Mouse (Mus musculus): ENCODE measurements around the gene Gm10842. TPM values are rescaled to one million over a fixed set of nuclear protein-coding genes. Genes with fewer than 3 reads are reported as not detected.

The Gm10842 gene
- total and polyA plus RNA-seq, 3 experiments = not detected

DNA sequence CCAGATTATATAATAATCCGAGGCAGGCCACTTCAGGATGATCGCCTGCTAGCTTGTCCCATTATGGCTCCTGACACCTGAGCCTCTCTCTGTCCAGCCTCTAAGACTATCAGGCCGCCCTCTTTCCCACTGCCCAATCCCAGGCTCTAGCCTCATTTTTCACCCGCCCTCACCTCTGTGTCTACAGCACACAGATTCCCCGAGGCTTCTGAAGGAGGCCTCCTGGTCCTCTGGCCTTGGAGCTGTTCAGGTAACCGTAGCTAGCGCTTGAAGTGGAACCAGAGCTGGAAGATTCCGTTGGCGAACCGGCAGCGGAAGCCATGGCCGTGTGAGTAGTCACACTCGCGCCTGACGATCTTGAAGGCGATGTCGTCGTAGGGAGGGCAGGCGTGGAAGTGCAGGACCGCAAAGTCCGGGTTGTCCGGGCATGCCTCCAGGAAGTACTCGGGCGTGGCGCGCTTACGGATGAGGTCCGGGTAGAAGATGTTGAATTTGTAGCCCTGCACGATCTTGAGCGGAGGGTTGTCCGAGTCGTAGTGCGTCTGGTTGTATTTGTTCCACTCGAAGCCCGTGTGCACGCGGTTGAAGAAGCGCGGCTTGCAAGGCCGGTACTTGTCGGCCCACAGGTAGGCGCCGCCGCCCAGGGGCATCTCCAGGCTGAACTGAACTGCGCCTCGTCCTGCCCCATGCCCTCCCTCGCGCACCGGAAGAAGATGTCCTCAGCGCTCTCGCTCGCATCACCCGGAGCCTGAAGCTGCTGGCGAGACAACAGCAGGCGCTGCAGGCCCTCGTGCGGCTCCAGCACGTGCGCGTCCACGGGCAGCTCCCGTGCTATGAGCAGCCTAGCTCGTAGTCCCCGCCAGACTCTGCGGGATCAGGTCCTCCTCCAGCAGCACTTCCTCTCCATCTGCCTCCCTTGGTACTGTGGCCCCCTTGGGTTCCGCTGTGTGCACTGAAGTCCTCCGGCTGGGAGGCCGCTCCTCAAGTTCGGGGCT is 18.1 kb downstream of the Gm10842 start:
- Histone ChIP-seq H3K4me2 (ENCODE audit: insufficient read depth, low read depth, poor library complexity, severe bottlenecking) (no peak overlapping the region), H3K27me3 (replicated peaks) (peaks cover 1% of the 10 kb centered on the region), H3K27ac (ENCODE audit: insufficient read depth, low read depth) (no peak overlapping the region), H3K9ac (ENCODE audit: insufficient read depth, low read depth) (no peak overlapping the region), H3K4me3 (replicated peaks in 1 of 3; ENCODE audit: low read depth in 2 of 3, low read length in 2 of 3, poor library complexity in 1 of 3) (no peak overlapping the region), H3K36me3 (replicated peaks in 1 of 2; ENCODE audit: control insufficient read depth in 1 of 2, insufficient read depth in 1 of 2, low read length in 1 of 2) (no peaks in the 10 kb centered on the region), H3K9me3 (replicated peaks; ENCODE audit: low read length) (peaks cover 13% of the 10 kb centered on the region), H3K79me2 (replicated peaks; ENCODE audit: control insufficient read depth, extremely low read depth, insufficient read depth, poor library complexity, severe bottlenecking) (no peaks in the 10 kb centered on the region), H3K4me1 (ENCODE audit: control insufficient read depth in 1 of 2, insufficient read depth in 2 of 2) (peaks cover 0 to 3% of the 10 kb centered on the region in 2 experiments; a peak in 1 of 4 replicates)
- dilution Hi-C loops (cut with MboI; ENCODE audit: extremely low pct_ligation_motif_present, extremely low pct_unique_long_range_greater_than_20kb, low sequenced_read_pairs) (no loop called here), in situ Hi-C loops (cut with MboI; ENCODE audit: low pct_ligation_motif_present, low pct_unique_long_range_greater_than_20kb, low sequenced_read_pairs) (no loop called here)
- TF ChIP-seq HCFC1 (IDR thresholded peaks at IDR 0.05; ENCODE audit: low read depth, low read length) (no peak), JUN (IDR thresholded peaks at IDR 0.05; ENCODE audit: insufficient read depth, low read depth, low read length) (no peak), POLR2A (IDR thresholded peaks at IDR 0.05; ENCODE audit: low read depth, low read length) (no peak), TBP (conservative IDR thresholded peaks at IDR 0.05; ENCODE audit: low read depth, low read length) (no peak), MAX (IDR thresholded peaks at IDR 0.05; ENCODE audit: low read length) (no peak), CHD1 (IDR thresholded peaks at IDR 0.05; ENCODE audit: low read depth, low read length) (no peak), MAZ (IDR thresholded peaks at IDR 0.05; ENCODE audit: low read depth, low read length) (no peak), USF1 (IDR thresholded peaks at IDR 0.05; ENCODE audit: low read depth, low read length) (no peak), IRF4 (IDR thresholded peaks at IDR 0.05; ENCODE audit: low read depth, low read length) (no peak), ELF1 (IDR thresholded peaks at IDR 0.05; ENCODE audit: low read depth, low read length) (no peak), PAX5 (IDR thresholded peaks at IDR 0.05; ENCODE audit: low read length) (no peak), ZKSCAN1 (IDR thresholded peaks at IDR 0.05; ENCODE audit: borderline replicate concordance, low read depth, low read length) (no peak), MAFK (IDR thresholded peaks at IDR 0.05; ENCODE audit: insufficient replicate concordance, low read length) (no peak), MYC (IDR thresholded peaks at IDR 0.05; ENCODE audit: low read depth, low read length) (no peak)
- no peak for DNase-seq (ENCODE audit: extremely low read depth)

DNA sequence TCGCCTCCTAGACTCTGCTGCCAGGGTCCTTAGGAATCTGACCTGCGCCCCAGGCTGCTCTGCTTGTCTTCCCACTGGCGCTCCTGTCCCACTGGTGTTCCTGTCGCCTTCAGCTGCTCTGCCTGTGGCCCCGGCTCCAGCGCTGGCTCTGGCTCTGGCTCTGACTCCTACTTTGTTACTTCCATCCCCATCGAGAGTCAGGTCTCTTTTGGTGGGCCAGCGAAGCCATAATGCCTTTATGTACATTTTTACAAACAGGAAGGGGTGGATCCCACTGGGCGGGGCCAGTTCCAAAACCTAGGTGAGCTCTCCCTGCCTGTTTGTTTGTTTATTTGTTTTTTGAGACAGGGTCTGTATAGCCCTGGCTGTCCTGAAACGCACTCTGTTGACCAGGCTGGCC is 20.1 kb downstream of the Gm10842 start:
- dilution Hi-C loops (cut with MboI; ENCODE audit: extremely low pct_ligation_motif_present, extremely low pct_unique_long_range_greater_than_20kb, low sequenced_read_pairs) = no loop called here
- no peak overlapping the region for H3K9ac ChIP-seq (ENCODE audit: insufficient read depth, low read depth)

More for the DNA sequence above, 20.1 kb downstream of the Gm10842 start:
- no peaks in the 10 kb centered on the region for H3K36me3 ChIP-seq (replicated peaks in 1 of 2; ENCODE audit: control insufficient read depth in 1 of 2, insufficient read depth in 1 of 2, low read length in 1 of 2)
- H3K4me1 ChIP-seq (ENCODE audit: control insufficient read depth in 1 of 2, insufficient read depth in 2 of 2) = no peaks in the 10 kb centered on the region
- no peak overlapping the region for H3K27ac ChIP-seq (ENCODE audit: insufficient read depth, low read depth)
- no peak for DNase-seq (ENCODE audit: extremely low read depth)
- no peaks in the 10 kb centered on the region for H3K79me2 ChIP-seq (replicated peaks; ENCODE audit: control insufficient read depth, extremely low read depth, insufficient read depth, poor library complexity, severe bottlenecking)
- no peak overlapping the region for H3K4me3 ChIP-seq (replicated peaks in 1 of 3; ENCODE audit: low read depth in 2 of 3, low read length in 2 of 3, poor library complexity in 1 of 3)
- no peak for TF ChIP-seq E2F4 (IDR thresholded peaks at IDR 0.05; ENCODE audit: insufficient replicate concordance, low read depth, low read length)
- TF ChIP-seq ZMIZ1 (IDR thresholded peaks at IDR 0.05; ENCODE audit: low read depth, low read length) = no peak
- TF ChIP-seq ZC3H11A (IDR thresholded peaks at IDR 0.05; ENCODE audit: low read depth, low read length) = no peak
- TF ChIP-seq ELF1 (IDR thresholded peaks at IDR 0.05; ENCODE audit: low read depth, low read length) = no peak
- TF ChIP-seq ZKSCAN1 (IDR thresholded peaks at IDR 0.05; ENCODE audit: borderline replicate concordance, low read depth, low read length) = no peak
- no peak for TF ChIP-seq IRF4 (IDR thresholded peaks at IDR 0.05; ENCODE audit: low read depth, low read length)
- TF ChIP-seq GABPA (IDR thresholded peaks at IDR 0.05; ENCODE audit: insufficient replicate concordance, low read depth, low read length) = no peak
- TF ChIP-seq POLR2AphosphoS2 (IDR thresholded peaks at IDR 0.05; ENCODE audit: low read depth, low read length) = no peak
- TF ChIP-seq RAD21 (IDR thresholded peaks at IDR 0.05; ENCODE audit: low read depth, low read length) = no peak
- TF ChIP-seq KAT2A (IDR thresholded peaks at IDR 0.05; ENCODE audit: insufficient replicate concordance, low read length) = no peak
- TF ChIP-seq JUND (conservative IDR thresholded peaks at IDR 0.05; ENCODE audit: low read depth, low read length) = no peak
- no peak for TF ChIP-seq JUN (IDR thresholded peaks at IDR 0.05; ENCODE audit: insufficient read depth, low read depth, low read length)
- TF ChIP-seq BHLHE40 (IDR thresholded peaks at IDR 0.05; ENCODE audit: low read depth, low read length) = no peak
- TF ChIP-seq USF2 (conservative IDR thresholded peaks at IDR 0.05; ENCODE audit: low read depth, low read length) = no peak
- no peak for TF ChIP-seq UBTF (IDR thresholded peaks at IDR 0.05; ENCODE audit: low read depth, low read length)
- TF ChIP-seq MEF2A (IDR thresholded peaks at IDR 0.05; ENCODE audit: borderline replicate concordance, low read depth, low read length) = no peak
- no peak for TF ChIP-seq TCF12 (IDR thresholded peaks at IDR 0.05; ENCODE audit: low read depth, low read length)
- H3K9me3 ChIP-seq (replicated peaks; ENCODE audit: low read length) = peaks cover 13% of the 10 kb centered on the region
- in situ Hi-C loops (cut with MboI; ENCODE audit: low pct_ligation_motif_present, low pct_unique_long_range_greater_than_20kb, low sequenced_read_pairs) = no loop called here
- H3K4me2 ChIP-seq (ENCODE audit: insufficient read depth, low read depth, poor library complexity, severe bottlenecking) = no peak overlapping the region
- peaks cover 1% of the 10 kb centered on the region for H3K27me3 ChIP-seq (replicated peaks)

Measured in CH12.LX (cell line).